17 mouse cellular contexts compared by ENCODE assay signal in the genomic region with DNA sequence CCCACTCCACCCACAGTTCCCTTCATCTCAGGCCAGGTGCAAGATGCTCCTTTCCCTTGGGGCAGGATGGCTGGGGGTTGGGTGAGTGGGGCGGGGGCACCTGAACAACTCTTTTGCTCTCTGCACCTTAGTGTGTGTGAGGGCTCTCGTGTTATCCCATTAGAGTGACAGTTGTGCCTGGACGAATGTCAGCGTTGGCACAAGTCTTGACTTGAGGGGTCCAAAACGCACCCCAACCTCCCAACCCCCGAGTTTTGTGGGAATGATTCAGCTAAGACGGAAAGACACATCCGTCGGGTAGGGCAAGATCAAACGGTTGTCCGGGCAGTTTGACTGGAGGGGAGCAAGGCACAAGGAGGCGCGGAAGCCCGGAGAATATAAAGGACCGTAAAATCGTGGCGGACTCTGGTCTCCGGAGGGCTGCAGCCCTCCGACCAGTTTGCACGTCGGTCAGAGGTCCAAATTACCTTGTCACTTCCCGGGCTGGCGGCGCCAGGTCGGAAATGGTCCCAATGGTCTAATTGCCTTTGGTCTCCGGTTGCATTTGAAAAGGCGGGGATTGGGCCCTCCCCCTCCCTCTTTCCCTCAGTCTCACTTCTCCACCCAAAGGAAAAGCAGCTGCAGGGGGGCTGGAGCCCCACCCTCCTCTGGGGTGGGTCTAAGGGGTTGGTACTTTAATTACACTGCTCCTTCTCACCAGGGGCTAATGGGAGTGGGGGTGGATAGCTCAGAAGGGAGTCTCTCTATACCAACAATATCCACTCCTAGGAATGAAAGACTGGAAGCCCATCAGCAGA. TPM values are rescaled to one million over a fixed set of nuclear protein-coding genes. Genes with fewer than 3 reads are reported as not detected.
DNase-seq lines count a peak whose midpoint lies in the region; ATAC-seq and TF ChIP-seq lines count a peak whose summit lies in the region.
"Had no signal": no experiment of that assay in that cellular context is flagged by ENCODE, and none has a peak within 500 bp of the region (broad histone marks: within the 10 kb centered on the region; RNA-seq: fewer than 3 reads in every experiment).

No protein-coding gene starts in this region.

- WGBS in kidney, postnatal 0 days = 1% methylated on average over 27 of the region's 27 CpGs
- under 1% methylated on average over 27 of the region's 27 CpGs for whole genome bisulfite sequencing in embryonic facial prominence, embryonic 10.5 days
- 2% methylated on average over 27 of the region's 27 CpGs for WGBS in intestine, embryonic 15.5 days
- under 1% methylated on average over 27 of the region's 27 CpGs for WGBS in neural tube, embryonic 12.5 days

- peak overlapping the region; percentile 9; the same call in 1 of the 2 replicates for H3K4me2 ChIP-seq in kidney, postnatal 0 days (ENCODE audit: low read length)
- peak overlapping the region; percentile 43 for H3K4me2 ChIP-seq in intestine, embryonic 15.5 days (replicated peaks)
- peak overlapping the region; percentile 31; the same call in 1 of the 2 replicates for H3K4me2 ChIP-seq in neural tube, embryonic 12.5 days (replicated peaks)

- ATAC-seq in kidney, postnatal 0 days (replicated peaks; ENCODE audit: low FRiP score, low read depth) = no peak
- ATAC-seq in intestine, embryonic 15.5 days = no peak
- no peak for ATAC-seq in neural tube, embryonic 12.5 days (ENCODE audit: low FRiP score, low read depth)
- ATAC-seq: lung, postnatal 0 days had no signal

- H3K9ac ChIP-seq in kidney, postnatal 0 days (ENCODE audit: low read depth, low read length) = no peak overlapping the region
- no peak overlapping the region for H3K9ac ChIP-seq in intestine, embryonic 15.5 days
- H3K9ac ChIP-seq in neural tube, embryonic 12.5 days = 0 out of 2 replicates have a peak overlapping the region, but pooled peaks have one; percentile 13

- no peak for TF ChIP-seq CTCF in kidney, postnatal 0 days (IDR thresholded peaks at IDR 0.05; ENCODE audit: low read depth)

- no peaks in the 10 kb centered on the region for H3K9me3 ChIP-seq in kidney, postnatal 0 days (replicated peaks; ENCODE audit: low read length)
- no peaks in the 10 kb centered on the region for H3K9me3 ChIP-seq in embryonic facial prominence, embryonic 10.5 days
- no peaks in the 10 kb centered on the region for H3K9me3 ChIP-seq in intestine, embryonic 15.5 days
- H3K9me3 ChIP-seq in neural tube, embryonic 12.5 days = no peaks in the 10 kb centered on the region
- H3K9me3 ChIP-seq: G1E had no signal

- H3K4me1 ChIP-seq in kidney, postnatal 0 days (replicated peaks; ENCODE audit: insufficient read depth, low read length) = peaks cover 11% of the 10 kb centered on the region
- peaks cover 20% of the 10 kb centered on the region for H3K4me1 ChIP-seq in embryonic facial prominence, embryonic 10.5 days
- peaks cover 22% of the 10 kb centered on the region for H3K4me1 ChIP-seq in intestine, embryonic 15.5 days (replicated peaks)
- H3K4me1 ChIP-seq in neural tube, embryonic 12.5 days = peaks cover 19% of the 10 kb centered on the region

- H3K27ac ChIP-seq in kidney, postnatal 0 days = no peak overlapping the region
- H3K27ac ChIP-seq in embryonic facial prominence, embryonic 10.5 days (replicated peaks) = no peak overlapping the region
- no peak overlapping the region for H3K27ac ChIP-seq in intestine, embryonic 15.5 days
- H3K27ac ChIP-seq in neural tube, embryonic 12.5 days = no peak overlapping the region
- H3K27ac ChIP-seq: left cerebral cortex, adult 2 months had no signal

- H3K27me3 ChIP-seq in kidney, postnatal 0 days (ENCODE audit: insufficient read depth, low read length) = peaks cover 89% of the 10 kb centered on the region
- peaks cover 100% of the 10 kb centered on the region for H3K27me3 ChIP-seq in embryonic facial prominence, embryonic 10.5 days (replicated peaks; ENCODE audit: low read depth, poor library complexity, severe bottlenecking)
- H3K27me3 ChIP-seq in intestine, embryonic 15.5 days (replicated peaks) = peaks cover 97% of the 10 kb centered on the region
- H3K27me3 ChIP-seq in neural tube, embryonic 12.5 days (replicated peaks) = peaks cover 96% of the 10 kb centered on the region

- no peak overlapping the region for H3K4me3 ChIP-seq in kidney, postnatal 0 days (replicated peaks; ENCODE audit: low read depth, low read length)
- H3K4me3 ChIP-seq in embryonic facial prominence, embryonic 10.5 days = peak overlapping the region; percentile 33; the same call in 1 of the 2 replicates
- peak overlapping the region; percentile 21 for H3K4me3 ChIP-seq in intestine, embryonic 15.5 days (replicated peaks)
- H3K4me3 ChIP-seq in neural tube, embryonic 12.5 days = peak overlapping the region; percentile 21; the same call in 1 of the 2 replicates
- H3K4me3 ChIP-seq: left cerebral cortex, adult 2 months had no signal

- DNase-seq in kidney, postnatal 0 days (ENCODE audit: low spot score) = no peak
- DNase-seq in kidney, postnatal 14 days = no peak
- peak; percentile 51 for DNase-seq in embryonic facial prominence, embryonic 10.5 days (ENCODE audit: low spot score)
- DNase-seq in adrenal gland, adult 2 months = no peak
- DNase-seq in right cerebral cortex, postnatal 36 days (ENCODE audit: low spot score in 2 of 2) = no peak
- DNase-seq in adrenal gland, postnatal 36 days = no peak
- DNase-seq: adrenal gland, adult 8-10 months; cerebellum, adult 11-12 months; thymus, postnatal 4 days had no signal

- H3K36me3 ChIP-seq in kidney, postnatal 0 days (ENCODE audit: insufficient read depth, low read length) = no peaks in the 10 kb centered on the region
- no peaks in the 10 kb centered on the region for H3K36me3 ChIP-seq in embryonic facial prominence, embryonic 10.5 days (replicated peaks)
- H3K36me3 ChIP-seq in intestine, embryonic 15.5 days = no peaks in the 10 kb centered on the region
- no peaks in the 10 kb centered on the region for H3K36me3 ChIP-seq in neural tube, embryonic 12.5 days
- H3K36me3 ChIP-seq: G1E had no signal

RNA-seq across cellular contexts. Expression of a gene that starts 1.2 kb away (rescaled TPM):
- not detected in 2 replicates for polyA plus RNA-seq in kidney, postnatal 0 days (2015; fragmentation: Nextera tagmentation; extraction: Ambion mirVana)
- 0.19 and 0.80 TPM in 2 replicates for polyA plus RNA-seq in embryonic facial prominence, embryonic 10.5 days (2016; fragmentation: Nextera tagmentation; extraction: Ambion mirVana)
- polyA plus RNA-seq in intestine, embryonic 15.5 days (2015; fragmentation: Nextera tagmentation; extraction: Ambion mirVana) = 0.05 and 0.20 TPM in 2 replicates
- polyA plus RNA-seq in neural tube, embryonic 12.5 days (2016; fragmentation: Nextera tagmentation; extraction: Ambion mirVana) = 4.1 and 4.5 TPM in 2 replicates
- total RNA-seq in adrenal gland, adult 2 months (2021) = under 1 TPM in 1 of 2 experiments, not detected in 1; 0.14 TPM
- not detected in 2 replicates for polyA plus RNA-seq in adrenal gland, adult 2 months (2012; rRNA removed)
- not detected for total RNA-seq in adrenal gland, postnatal 36 days (2021)
- total RNA-seq: adrenal gland, adult 8-10 months; G1E; gastrocnemius, adult 8-10 months; left cerebral cortex, adult 2 months had no signal
- polyA plus RNA-seq: G1E; lung, postnatal 0 days; small intestine, adult 2 months had no signal

RNA-seq across cellular contexts. Expression of a gene that starts 53.8 kb away (rescaled TPM):
- not detected in 2 replicates for polyA plus RNA-seq in kidney, postnatal 0 days (2015; fragmentation: Nextera tagmentation; extraction: Ambion mirVana)
- not detected in 2 replicates for polyA plus RNA-seq in embryonic facial prominence, embryonic 10.5 days (2016; fragmentation: Nextera tagmentation; extraction: Ambion mirVana)
- polyA plus RNA-seq in intestine, embryonic 15.5 days (2015; fragmentation: Nextera tagmentation; extraction: Ambion mirVana) = 0.59 and 0.61 TPM in 2 replicates
- 0.10 and 1.3 TPM in 2 replicates for polyA plus RNA-seq in neural tube, embryonic 12.5 days (2016; fragmentation: Nextera tagmentation; extraction: Ambion mirVana)
- total RNA-seq in adrenal gland, adult 2 months (2021) = not detected
- polyA plus RNA-seq in adrenal gland, adult 2 months (2012; rRNA removed) = not detected in 2 replicates
- not detected for total RNA-seq in adrenal gland, postnatal 36 days (2021)
- total RNA-seq: adrenal gland, adult 8-10 months; G1E; left cerebral cortex, adult 2 months had no signal
- polyA plus RNA-seq: G1E; lung, postnatal 0 days; neural tube, embryonic 14.5 days; small intestine, adult 2 months had no signal
